Mouse (Mus musculus): ENCODE measurements at regions not wholly inside any gene's neighbourhood (a gene's known extent, or its start where the extent isn't known, plus 50 kb on each side); places are given as distances from the start of the nearest gene placed in this dataset.
A peak's percentile ranks its signal among the peaks of the same experiment; 100 is the strongest.
"Not testable (repeated sequence)": the region's sequence is repeated elsewhere in the genome, so short reads cannot be mapped to it uniquely, and the experiment has no call there.

DNA sequence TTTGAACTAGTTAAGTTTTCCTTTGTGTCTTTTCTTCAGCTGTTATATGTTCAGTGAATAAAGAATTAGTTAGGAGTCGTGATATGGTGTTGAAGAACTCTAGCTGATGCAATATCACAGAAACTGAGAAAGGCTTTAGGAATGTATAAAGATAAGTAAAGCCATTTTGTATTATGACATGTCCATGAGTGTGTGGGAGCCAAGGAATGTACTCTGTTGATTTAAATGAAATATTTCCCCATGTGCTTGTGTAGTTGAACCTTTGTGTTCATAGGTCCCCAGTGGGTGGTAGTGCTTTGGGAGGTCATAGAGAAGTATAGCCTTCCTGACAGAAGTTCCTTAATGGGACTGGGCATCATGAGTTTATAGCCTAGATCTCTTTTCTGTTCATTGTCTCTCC lies 542.2 kb downstream of the Serpinb8 start:
- Histone ChIP-seq H3K4me2 (ENCODE audit: low read depth, low read length) (no peak overlapping the region), H3K4me1 (ENCODE audit: control insufficient read depth, insufficient read depth, low read length) (no peaks in the 10 kb centered on the region), H3K4me3 (ENCODE audit: low read depth, low read length) (no peak overlapping the region), H3K27me3 (replicated peaks; ENCODE audit: control insufficient read depth, insufficient read depth, low read length) (no peaks in the 10 kb centered on the region), H3K9me3 (ENCODE audit: control insufficient read depth, low read length) (no peaks in the 10 kb centered on the region), H3K36me3 (ENCODE audit: control insufficient read depth, insufficient read depth, low read length) (no peaks in the 10 kb centered on the region), H3K9ac (ENCODE audit: low read depth, low read length) (no peak overlapping the region), H3K27ac (replicated peaks; ENCODE audit: low read depth, low read length) (no peak overlapping the region)
- ATAC-seq (ENCODE audit: low read depth), result no peak
- WGBS, result 74% methylated on average over 1 of the region's 1 CpGs
- DNase-seq (ENCODE audit: low spot score), result no peak

DNA sequence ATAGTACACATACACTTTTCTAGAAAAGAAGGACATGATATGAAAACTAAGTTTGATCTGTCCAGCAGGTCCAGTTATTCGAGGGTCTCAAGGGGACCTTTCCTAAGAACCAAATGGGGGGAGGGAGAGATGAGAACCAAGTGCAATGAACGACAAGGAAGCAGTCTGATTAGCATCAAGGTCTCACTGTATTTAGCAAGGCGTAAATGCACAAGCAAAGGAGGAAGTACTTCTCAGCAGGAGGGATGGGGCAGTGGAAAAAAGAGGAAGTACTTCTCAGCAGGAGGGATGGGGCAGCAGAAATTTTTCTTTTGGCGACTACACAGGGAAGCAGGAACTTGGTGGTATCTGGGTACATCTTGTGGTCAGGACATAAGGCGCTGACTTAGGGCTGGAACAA lies 545.5 kb downstream of the Serpinb8 start:
- H3K4me1 ChIP-seq (ENCODE audit: control insufficient read depth, insufficient read depth, low read length); H3K4me3 ChIP-seq (ENCODE audit: low read depth, low read length); H3K27me3 ChIP-seq (replicated peaks; ENCODE audit: control insufficient read depth, insufficient read depth, low read length); H3K4me2 ChIP-seq (ENCODE audit: low read depth, low read length); DNase-seq (ENCODE audit: low spot score); H3K9ac ChIP-seq (ENCODE audit: low read depth, low read length); H3K27ac ChIP-seq (replicated peaks; ENCODE audit: low read depth, low read length); ATAC-seq (ENCODE audit: low read depth); H3K9me3 ChIP-seq (ENCODE audit: control insufficient read depth, low read length); H3K36me3 ChIP-seq (ENCODE audit: control insufficient read depth, insufficient read depth, low read length): not testable (repeated sequence)
- 78% methylated on average over 5 of the region's 5 CpGs for WGBS

DNA sequence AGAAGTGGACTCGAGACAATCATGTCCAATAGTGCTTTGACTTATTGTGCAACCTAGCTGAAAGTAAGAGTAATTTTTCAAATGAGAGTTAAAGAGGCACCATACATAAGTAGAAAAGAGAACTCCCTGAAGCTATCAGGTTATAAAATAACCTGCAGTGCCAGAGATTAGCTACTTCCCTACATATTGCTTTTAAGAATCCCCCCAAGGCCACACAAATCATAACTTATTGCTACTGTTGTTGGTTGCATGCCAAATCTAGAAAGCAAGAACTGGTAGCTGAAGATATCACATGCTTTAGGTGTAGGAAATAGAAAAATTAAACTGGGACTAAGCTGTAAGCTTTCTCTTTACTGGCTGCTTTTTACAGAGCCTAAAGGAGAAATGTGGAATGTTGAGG lies 554.3 kb downstream of the Serpinb8 start:
- no peaks in the 10 kb centered on the region for H3K4me1 ChIP-seq (ENCODE audit: control insufficient read depth, insufficient read depth, low read length)
- no peak for ATAC-seq (ENCODE audit: low read depth)
- no peak overlapping the region for H3K4me2 ChIP-seq (ENCODE audit: low read depth, low read length)
- no peak overlapping the region for H3K4me3 ChIP-seq (ENCODE audit: low read depth, low read length)
- no peak overlapping the region for H3K9ac ChIP-seq (ENCODE audit: low read depth, low read length)
- 61% methylated on average over 1 of the region's 1 CpGs for WGBS
- H3K27ac ChIP-seq (replicated peaks; ENCODE audit: low read depth, low read length), result no peak overlapping the region
- no peaks in the 10 kb centered on the region for H3K27me3 ChIP-seq (replicated peaks; ENCODE audit: control insufficient read depth, insufficient read depth, low read length)
- H3K9me3 ChIP-seq (ENCODE audit: control insufficient read depth, low read length), result no peaks in the 10 kb centered on the region
- no peak for DNase-seq (ENCODE audit: low spot score)
- H3K36me3 ChIP-seq (ENCODE audit: control insufficient read depth, insufficient read depth, low read length), result no peaks in the 10 kb centered on the region

DNA sequence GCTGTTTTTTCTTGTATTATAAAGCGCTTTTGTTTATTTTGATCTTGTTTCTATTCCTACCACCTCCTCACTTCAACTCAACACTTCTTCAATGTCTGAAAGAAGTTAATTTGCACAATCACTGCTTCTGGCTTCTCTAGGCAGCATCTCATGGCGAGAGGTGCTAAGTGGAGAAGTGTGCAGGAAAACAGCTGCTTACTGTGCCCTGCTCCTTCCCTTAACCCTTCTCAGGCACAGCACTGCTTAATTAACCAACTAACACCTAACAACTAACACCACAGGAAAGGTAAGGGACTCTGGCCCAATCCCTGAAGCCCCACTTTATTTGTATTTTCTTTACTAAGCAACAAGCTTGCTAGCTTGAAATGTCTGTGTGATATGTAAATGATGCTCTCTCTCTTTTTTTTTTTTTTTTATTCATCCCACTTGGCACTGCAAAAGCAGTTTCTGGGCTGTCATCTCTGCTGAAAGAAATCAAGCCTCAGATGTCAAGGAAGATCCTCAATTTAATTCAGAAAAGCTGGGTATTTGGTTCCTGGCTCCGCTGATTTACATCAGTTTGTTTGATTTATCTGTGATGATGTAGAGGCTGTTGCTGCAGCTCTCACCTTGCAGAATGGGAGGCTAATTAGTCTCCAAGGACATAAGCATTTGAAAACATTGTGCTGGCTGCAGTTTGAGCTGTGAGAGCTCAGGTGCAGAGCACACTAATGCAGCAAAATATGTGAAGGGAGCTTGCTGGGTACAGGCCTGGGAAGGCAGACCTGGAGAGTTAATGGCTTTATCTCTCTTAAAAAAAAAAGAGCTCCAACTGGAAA lies 591.8 kb downstream of the Serpinb8 start:
- peak; percentile 88; the same call in 1 of the 2 replicates for ATAC-seq (ENCODE audit: low read depth)
- H3K4me2 ChIP-seq (ENCODE audit: low read depth, low read length), result no peak overlapping the region

DNA sequence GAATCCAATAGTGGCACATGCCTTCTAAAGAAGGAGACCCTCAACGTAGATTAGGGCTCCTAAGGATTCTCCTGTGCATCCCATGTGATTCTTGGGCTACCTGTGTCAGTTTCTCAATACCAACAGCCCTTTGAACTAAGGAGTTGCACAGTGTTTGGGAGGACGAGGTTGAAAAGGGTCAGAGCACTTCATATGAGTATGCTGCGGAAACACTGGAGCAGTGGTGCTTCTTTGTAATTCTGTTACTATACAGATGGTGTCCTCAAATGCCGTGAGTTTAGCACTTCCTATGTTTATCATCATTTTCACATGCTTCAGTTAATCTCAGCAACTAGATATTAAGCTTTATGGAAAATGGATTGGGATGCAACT lies 592.3 kb downstream of the Serpinb8 start:
- no peak overlapping the region for H3K27ac ChIP-seq (replicated peaks; ENCODE audit: low read depth, low read length)
- H3K4me1 ChIP-seq (ENCODE audit: control insufficient read depth, insufficient read depth, low read length), result no peaks in the 10 kb centered on the region
- H3K9ac ChIP-seq (ENCODE audit: low read depth, low read length), result no peak overlapping the region
- no peak overlapping the region for H3K4me2 ChIP-seq (ENCODE audit: low read depth, low read length)
- ATAC-seq (ENCODE audit: low read depth), result no peak; the same call in 1 of the 2 replicates
- no peak for DNase-seq (ENCODE audit: low spot score)
- H3K4me3 ChIP-seq (ENCODE audit: low read depth, low read length), result no peak overlapping the region
- WGBS, result 50% methylated on average over 4 of the region's 4 CpGs
- H3K9me3 ChIP-seq (ENCODE audit: control insufficient read depth, low read length), result no peaks in the 10 kb centered on the region
- H3K27me3 ChIP-seq (replicated peaks; ENCODE audit: control insufficient read depth, insufficient read depth, low read length), result no peaks in the 10 kb centered on the region
- H3K36me3 ChIP-seq (ENCODE audit: control insufficient read depth, insufficient read depth, low read length), result no peaks in the 10 kb centered on the region

More for the DNA sequence above, 591.8 kb downstream of the Serpinb8 start:
- peak; percentile 43 for DNase-seq (ENCODE audit: low spot score)
- Histone ChIP-seq H3K27ac (replicated peaks; ENCODE audit: low read depth, low read length) (no peak overlapping the region), H3K4me1 (ENCODE audit: control insufficient read depth, insufficient read depth, low read length) (no peaks in the 10 kb centered on the region), H3K4me3 (ENCODE audit: low read depth, low read length) (no peak overlapping the region), H3K27me3 (replicated peaks; ENCODE audit: control insufficient read depth, insufficient read depth, low read length) (no peaks in the 10 kb centered on the region), H3K9me3 (ENCODE audit: control insufficient read depth, low read length) (no peaks in the 10 kb centered on the region), H3K9ac (ENCODE audit: low read depth, low read length) (no peak overlapping the region), H3K36me3 (ENCODE audit: control insufficient read depth, insufficient read depth, low read length) (no peaks in the 10 kb centered on the region)
- 46% methylated on average over 3 of the region's 3 CpGs for WGBS

DNA sequence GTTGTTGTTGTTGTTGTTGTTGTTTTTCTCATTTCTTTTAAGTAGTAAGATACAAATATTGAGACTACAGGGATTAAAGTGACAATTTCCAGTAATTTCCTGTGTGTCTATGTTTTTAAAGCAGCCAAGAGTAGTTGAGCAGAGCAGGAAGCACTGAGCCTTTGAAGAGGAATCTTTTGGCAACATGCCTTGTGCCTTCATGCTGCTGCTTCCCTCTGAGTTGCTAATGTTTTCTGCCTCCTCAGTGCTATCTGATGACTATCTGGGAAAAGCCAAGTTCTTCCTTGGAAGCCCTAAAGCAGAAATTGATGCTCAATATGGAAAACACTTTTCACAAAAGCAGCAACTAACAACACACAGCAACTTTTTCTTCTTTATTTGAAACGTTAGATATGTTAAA lies 634.2 kb downstream of the Serpinb8 start:
- no peaks in the 10 kb centered on the region for H3K27me3 ChIP-seq (replicated peaks; ENCODE audit: control insufficient read depth, insufficient read depth, low read length)
- H3K4me2 ChIP-seq (ENCODE audit: low read depth, low read length), result no peak overlapping the region
- H3K27ac ChIP-seq (replicated peaks; ENCODE audit: low read depth, low read length), result no peak overlapping the region
- 73% methylated on average over 1 of the region's 1 CpGs for WGBS
- DNase-seq (ENCODE audit: low spot score), result peak; percentile 37
- no peak overlapping the region for H3K4me3 ChIP-seq (ENCODE audit: low read depth, low read length)
- H3K9me3 ChIP-seq (ENCODE audit: control insufficient read depth, low read length), result 0 out of 2 replicates have a peak, but pooled peaks cover 2% of the 10 kb centered on the region
- no peak overlapping the region for H3K9ac ChIP-seq (ENCODE audit: low read depth, low read length)
- H3K4me1 ChIP-seq (ENCODE audit: control insufficient read depth, insufficient read depth, low read length), result no peaks in the 10 kb centered on the region
- ATAC-seq (ENCODE audit: low read depth), result no peak
- H3K36me3 ChIP-seq (ENCODE audit: control insufficient read depth, insufficient read depth, low read length), result no peaks in the 10 kb centered on the region

DNA sequence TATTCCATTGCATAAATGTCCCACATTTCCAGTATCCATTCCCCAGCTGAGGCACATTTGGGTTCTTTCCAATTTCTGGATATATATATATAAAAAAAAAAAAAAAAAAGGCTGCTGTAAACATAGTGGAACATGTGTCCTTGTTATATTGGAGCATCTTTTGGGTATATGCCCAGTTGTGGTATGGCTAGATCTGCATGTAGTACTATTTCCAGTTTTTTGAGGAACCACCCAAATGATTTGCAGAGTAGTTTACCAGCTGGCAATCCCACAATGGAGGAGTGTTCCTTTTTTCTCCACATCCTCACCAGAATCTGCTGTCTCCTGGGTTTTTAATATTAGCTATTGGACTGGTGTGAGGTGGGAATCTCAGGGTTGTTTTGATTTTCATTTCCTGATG lies 650.3 kb downstream of the Serpinb8 start:
- no peak for DNase-seq (ENCODE audit: low spot score)
- Histone ChIP-seq H3K27me3 (replicated peaks; ENCODE audit: control insufficient read depth, insufficient read depth, low read length) (no peaks in the 10 kb centered on the region), H3K9ac (ENCODE audit: low read depth, low read length) (no peak overlapping the region), H3K4me3 (ENCODE audit: low read depth, low read length) (no peak overlapping the region), H3K4me1 (ENCODE audit: control insufficient read depth, insufficient read depth, low read length) (no peaks in the 10 kb centered on the region), H3K27ac (replicated peaks; ENCODE audit: low read depth, low read length) (no peak overlapping the region), H3K36me3 (ENCODE audit: control insufficient read depth, insufficient read depth, low read length) (no peaks in the 10 kb centered on the region), H3K9me3 (ENCODE audit: control insufficient read depth, low read length) (no peaks in the 10 kb centered on the region), H3K4me2 (ENCODE audit: low read depth, low read length) (no peak overlapping the region)
- ATAC-seq (ENCODE audit: low read depth), result no peak

DNA sequence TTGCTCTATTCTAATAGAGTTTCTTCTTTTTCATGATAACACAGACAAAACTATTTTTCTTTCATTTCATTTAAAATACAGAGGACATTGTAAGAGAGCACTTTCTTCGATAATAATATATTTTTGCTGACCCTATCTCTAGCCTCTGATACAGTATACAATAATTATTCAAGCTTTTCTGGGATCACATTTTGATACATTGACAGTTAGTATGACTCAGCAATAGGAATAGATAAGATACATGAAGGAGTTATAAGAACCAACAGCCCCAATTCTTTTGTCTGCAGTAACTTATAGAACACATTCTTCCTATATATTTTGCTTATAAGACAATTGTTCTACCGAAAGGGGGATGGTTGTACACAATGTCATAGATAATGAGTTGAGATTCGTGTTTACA lies 665.3 kb downstream of the Serpinb8 start:
- ATAC-seq (ENCODE audit: low read depth), result no peak
- Histone ChIP-seq H3K36me3 (ENCODE audit: control insufficient read depth, insufficient read depth, low read length) (no peaks in the 10 kb centered on the region), H3K27me3 (replicated peaks; ENCODE audit: control insufficient read depth, insufficient read depth, low read length) (no peaks in the 10 kb centered on the region), H3K27ac (replicated peaks; ENCODE audit: low read depth, low read length) (no peak overlapping the region), H3K9ac (ENCODE audit: low read depth, low read length) (no peak overlapping the region), H3K4me3 (ENCODE audit: low read depth, low read length) (no peak overlapping the region), H3K4me2 (ENCODE audit: low read depth, low read length) (no peak overlapping the region), H3K4me1 (ENCODE audit: control insufficient read depth, insufficient read depth, low read length) (no peaks in the 10 kb centered on the region), H3K9me3 (ENCODE audit: control insufficient read depth, low read length) (no peaks in the 10 kb centered on the region)
- no peak for DNase-seq (ENCODE audit: low spot score)
- WGBS, result 83% methylated on average over 3 of the region's 3 CpGs

DNA sequence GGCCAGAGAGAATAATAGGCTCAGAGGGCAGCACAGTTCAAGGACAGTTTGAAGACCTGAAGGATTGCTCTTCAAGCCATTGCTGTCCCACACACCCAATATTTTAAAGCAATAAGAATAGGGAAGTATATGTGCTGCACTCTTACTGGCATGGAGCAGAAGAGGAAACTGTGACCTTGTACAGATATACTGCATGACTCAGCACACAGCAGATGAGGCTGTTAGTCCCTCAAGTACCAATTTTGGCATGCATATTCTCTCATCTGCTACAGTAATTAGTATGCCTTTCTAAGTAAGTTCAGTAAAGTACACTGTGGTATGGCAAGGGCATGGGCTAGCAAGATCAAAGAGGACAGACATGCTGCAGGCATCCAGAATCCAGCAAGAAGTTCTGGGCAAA lies 669.5 kb downstream of the Serpinb8 start:
- H3K4me3 ChIP-seq (ENCODE audit: low read depth, low read length), result no peak overlapping the region
- H3K4me2 ChIP-seq (ENCODE audit: low read depth, low read length), result no peak overlapping the region
- no peak for ATAC-seq (ENCODE audit: low read depth)
- H3K36me3 ChIP-seq (ENCODE audit: control insufficient read depth, insufficient read depth, low read length), result no peaks in the 10 kb centered on the region
- no peak overlapping the region for H3K27ac ChIP-seq (replicated peaks; ENCODE audit: low read depth, low read length)
- H3K27me3 ChIP-seq (replicated peaks; ENCODE audit: control insufficient read depth, insufficient read depth, low read length), result no peaks in the 10 kb centered on the region
- no peak for DNase-seq (ENCODE audit: low spot score)
- no peak overlapping the region for H3K9ac ChIP-seq (ENCODE audit: low read depth, low read length)
- no peaks in the 10 kb centered on the region for H3K4me1 ChIP-seq (ENCODE audit: control insufficient read depth, insufficient read depth, low read length)
- no peaks in the 10 kb centered on the region for H3K9me3 ChIP-seq (ENCODE audit: control insufficient read depth, low read length)
